Mouse (Mus musculus) urinary bladder, postnatal 14 days (tissue): ENCODE data around the gene Wrnip1.
"Not testable (repeated sequence)": the region's sequence is repeated elsewhere in the genome, so short reads cannot be mapped to it uniquely, and the experiment has no call there.

Experiments
- DNase-seq: peaks from one replicate; pipeline ENCODE4 v3.0.0; 2021; ENCODE audit warnings: low spot score

The Wrnip1 gene

GRCm38 (mm10) chr13:32851967-32852366 is 50.1 kb downstream of the Wrnip1 start:
- DNase-seq = peak; percentile 35

- no peak for DNase-seq
Measured at GRCm38 (mm10) chr13:32852539-32852938, 50.7 kb downstream of the Wrnip1 start.

GRCm38 (mm10) chr13:32853073-32853472 is 51.2 kb downstream of the Wrnip1 start:
- no peak for DNase-seq

GRCm38 (mm10) chr13:32860821-32861220 is 59.0 kb downstream of the Wrnip1 start:
- no peak for DNase-seq

GRCm38 (mm10) chr13:32863456-32863855 is 61.6 kb downstream of the Wrnip1 start:
- no peak for DNase-seq

GRCm38 (mm10) chr13:32864529-32864928 is 62.7 kb downstream of the Wrnip1 start:
- not testable (repeated sequence) for DNase-seq

GRCm38 (mm10) chr13:32865591-32865990 is 63.8 kb downstream of the Wrnip1 start:
- DNase-seq = no peak

DNA sequence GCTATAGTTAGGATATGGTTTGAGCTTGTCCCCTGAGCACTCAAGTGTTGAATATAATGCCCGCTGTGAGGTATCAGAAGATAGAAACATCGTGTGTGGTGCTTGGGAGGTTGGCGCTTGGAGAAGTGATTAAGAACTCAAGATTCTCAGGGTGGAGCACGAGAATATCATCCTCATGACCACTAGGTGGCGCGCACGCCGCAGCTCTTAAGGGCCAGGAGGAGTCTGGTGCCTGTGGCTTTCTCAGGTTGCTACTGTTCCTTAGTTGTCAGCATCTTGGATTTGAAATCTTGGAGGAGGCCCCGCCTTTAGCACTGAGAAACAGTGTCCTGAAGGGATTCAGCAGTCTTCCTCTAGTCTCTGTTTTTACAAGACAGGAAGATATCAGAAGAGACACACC is 64.6 kb downstream of the Wrnip1 start:
- peak; percentile 74 for DNase-seq

- DNase-seq = no peak
Measured at GRCm38 (mm10) chr13:32867030-32867429, 65.2 kb downstream of the Wrnip1 start.

DNA sequence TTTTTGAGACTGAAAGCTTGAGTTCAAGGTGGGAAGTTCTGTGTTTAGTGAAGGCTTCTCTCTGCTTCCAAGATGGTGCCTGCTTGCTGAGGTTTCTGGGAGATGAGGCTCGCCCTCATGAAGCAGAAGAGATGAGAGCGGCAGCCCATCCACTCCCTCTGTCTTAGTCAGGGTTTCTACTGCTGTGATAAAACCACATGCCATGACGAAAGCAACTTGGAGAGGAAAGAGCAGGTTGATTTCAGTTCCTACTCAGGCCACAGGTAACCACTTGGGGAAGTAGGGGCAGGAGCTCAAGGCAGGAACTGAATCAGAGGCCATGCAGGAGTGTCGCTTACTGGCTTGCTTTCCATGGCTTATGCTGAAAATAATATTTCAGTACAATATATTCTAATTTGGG is 66.4 kb downstream of the Wrnip1 start:
- DNase-seq = not testable (repeated sequence)

DNA sequence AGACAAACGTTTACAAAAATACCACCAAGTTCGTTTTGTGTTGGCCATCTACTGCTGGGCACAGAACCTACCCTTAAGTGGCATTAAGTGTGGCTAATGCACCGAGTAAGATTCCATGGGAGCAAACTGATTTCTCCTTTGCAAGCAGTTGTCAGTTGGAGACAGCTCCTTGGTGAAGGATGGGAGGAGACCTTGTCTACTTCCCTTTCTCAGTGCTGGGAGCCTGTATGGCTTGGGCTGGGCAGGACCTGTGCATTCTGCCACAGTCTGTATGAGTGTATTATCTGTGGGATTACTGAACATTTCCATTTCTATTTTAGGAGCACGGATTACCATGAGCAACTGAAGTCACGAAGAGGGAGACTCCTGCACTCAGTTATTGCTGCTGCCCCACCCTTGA is 67.0 kb downstream of the Wrnip1 start:
- no peak for DNase-seq
